9 mouse cellular contexts compared by ENCODE assay signal in genomic region chr12:27082624-27083023, GRCm38 (mm10).
DNase-seq lines count a peak whose midpoint lies in the region; ATAC-seq and TF ChIP-seq lines count a peak whose summit lies in the region.
"Had no signal": no experiment of that assay in that cellular context is flagged by ENCODE, and none has a peak within 500 bp of the region (broad histone marks: within the 10 kb centered on the region; RNA-seq: fewer than 3 reads in every experiment).

No protein-coding gene starts in this region.

- TF ChIP-seq CTCF in thymus, adult 2 months (IDR thresholded peaks at IDR 0.05; ENCODE audit: borderline replicate concordance, control insufficient read depth, extremely low read depth, insufficient read depth, low read length, poor library complexity), result no peak

- H3K9me3 ChIP-seq in heart, embryonic 16.5 days (replicated peaks; ENCODE audit: control insufficient read depth, low read length), result no peaks in the 10 kb centered on the region
- no peaks in the 10 kb centered on the region for H3K9me3 ChIP-seq in hindbrain, embryonic 11.5 days (ENCODE audit: control insufficient read depth, low read length)

- intact Hi-C loops in left cerebral cortex, postnatal 14 days (cut with DNase I), result no loop called here

- WGBS in heart, embryonic 16.5 days, result 5% methylated on average over 8 of the region's 8 CpGs
- WGBS in hindbrain, embryonic 11.5 days, result under 1% methylated on average over 8 of the region's 8 CpGs
- 19% methylated on average over 8 of the region's 8 CpGs for WGBS in thymus, adult 2 months

- H3K4me2 ChIP-seq in heart, embryonic 16.5 days (ENCODE audit: low read depth, low read length), result peak overlapping the region; percentile 65
- peak overlapping the region; percentile 32 for H3K4me2 ChIP-seq in hindbrain, embryonic 11.5 days (replicated peaks; ENCODE audit: low read depth, low read length)

- H3K9ac ChIP-seq in heart, embryonic 16.5 days (ENCODE audit: low read length), result peak overlapping the region; percentile 20; the same call in 1 of the 2 replicates
- H3K9ac ChIP-seq in hindbrain, embryonic 11.5 days (ENCODE audit: low read depth, low read length), result no peak overlapping the region; the same call in 1 of the 2 replicates

- no peaks in the 10 kb centered on the region; the same call in 1 of the 2 replicates for H3K27me3 ChIP-seq in heart, embryonic 16.5 days (ENCODE audit: control insufficient read depth, insufficient read depth, low read length)
- no peaks in the 10 kb centered on the region for H3K27me3 ChIP-seq in hindbrain, embryonic 11.5 days (ENCODE audit: control insufficient read depth, insufficient read depth, low read length)
- H3K27me3 ChIP-seq in thymus, adult 2 months (ENCODE audit: control insufficient read depth, insufficient read depth, low read length), result no peaks in the 10 kb centered on the region
- H3K27me3 ChIP-seq: Patski had no signal

- no peak for DNase-seq in heart, adult 9 months (ENCODE audit: low spot score in 2 of 2)
- peak; percentile 90 for DNase-seq in embryo, embryonic 10 days (ENCODE audit: low spot score)
- peak; percentile 94 for DNase-seq in hindbrain, embryonic 11.5 days (ENCODE audit: low spot score)
- DNase-seq in left cerebral cortex, postnatal 14 days (ENCODE audit: low spot score in 2 of 2), result peak; percentile 84 to 85
- DNase-seq in neural tube, embryonic 10.5 days (ENCODE audit: extremely low spot score, low spot score), result peak; percentile 84
- no peak for DNase-seq in thymus, adult 2 months
- DNase-seq in adrenal gland, adult (ENCODE audit: inconsistent age in 2 of 2, low spot score in 1 of 2), result no peak

- peaks cover 2% of the 10 kb centered on the region; the same call in 1 of the 2 replicates for H3K4me1 ChIP-seq in heart, embryonic 16.5 days (ENCODE audit: control insufficient read depth, insufficient read depth, low read length)
- H3K4me1 ChIP-seq in hindbrain, embryonic 11.5 days (replicated peaks; ENCODE audit: control insufficient read depth, insufficient read depth, low read length), result peaks cover 9% of the 10 kb centered on the region
- no peaks in the 10 kb centered on the region for H3K4me1 ChIP-seq in thymus, adult 2 months (replicated peaks; ENCODE audit: control insufficient read depth, insufficient read depth, low read length)

- H3K4me3 ChIP-seq in heart, embryonic 16.5 days (ENCODE audit: low read length), result peak overlapping the region; percentile 33
- no peak overlapping the region for H3K4me3 ChIP-seq in hindbrain, embryonic 11.5 days (ENCODE audit: low read depth, low read length)
- H3K4me3 ChIP-seq in thymus, adult 2 months (ENCODE audit: control insufficient read depth, insufficient read depth, low read length), result no peak overlapping the region

- TF ChIP-seq POLR2A in thymus, adult 2 months (IDR thresholded peaks at IDR 0.05; ENCODE audit: control insufficient read depth, extremely low read depth, insufficient read depth, low read length, poor library complexity), result no peak

- no peak overlapping the region for H3K27ac ChIP-seq in heart, embryonic 16.5 days (ENCODE audit: low read length)
- peak overlapping the region; percentile 93 for H3K27ac ChIP-seq in hindbrain, embryonic 11.5 days (ENCODE audit: low read depth, low read length)
- no peak overlapping the region for H3K27ac ChIP-seq in thymus, adult 2 months (ENCODE audit: control insufficient read depth, insufficient read depth, low read length)

- peak; percentile 52; the same call in 1 of the 2 replicates for ATAC-seq in heart, embryonic 16.5 days (replicated peaks; ENCODE audit: extremely low read depth, insufficient read depth, low FRiP score)
- peak; percentile 95 for ATAC-seq in hindbrain, embryonic 11.5 days (ENCODE audit: low FRiP score)
- ATAC-seq: Patski had no signal

- H3K36me3 ChIP-seq in heart, embryonic 16.5 days (ENCODE audit: control insufficient read depth, insufficient read depth), result no peaks in the 10 kb centered on the region
- H3K36me3 ChIP-seq in hindbrain, embryonic 11.5 days (ENCODE audit: control insufficient read depth, insufficient read depth, low read length), result no peaks in the 10 kb centered on the region
- no peaks in the 10 kb centered on the region for H3K36me3 ChIP-seq in thymus, adult 2 months (ENCODE audit: control insufficient read depth, insufficient read depth, low read length)

Comparison
In these comparisons a context has a peak if more than half of its experiments do, and no peak if none do; other contexts are left out.
1. DNase-seq: peak in embryo, embryonic 10 days (single experiment), hindbrain, embryonic 11.5 days (single experiment), left cerebral cortex, postnatal 14 days (2 of 2) and neural tube, embryonic 10.5 days (single experiment); none in heart, adult 9 months (0 of 2), thymus, adult 2 months (single experiment) and adrenal gland, adult (0 of 2).